In the genomic region with DNA sequence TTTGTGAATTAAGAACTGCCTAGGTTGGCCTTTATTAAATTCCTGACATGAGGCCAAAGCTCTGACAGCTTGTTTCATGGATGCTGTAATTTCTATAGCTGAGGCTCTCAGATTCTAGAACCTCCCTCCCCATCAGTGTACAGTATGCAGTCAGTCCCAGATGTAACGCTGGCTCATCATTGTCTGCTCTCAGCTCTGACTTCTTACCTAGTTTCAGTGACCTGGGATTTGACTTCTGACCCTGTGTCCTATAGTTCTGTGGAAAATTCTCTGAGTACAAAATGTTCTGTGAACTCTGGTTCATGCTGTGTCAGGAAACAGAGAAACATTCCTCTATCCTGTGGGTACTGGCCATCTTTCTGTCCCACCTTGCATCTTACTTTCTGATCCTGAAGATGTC, we compare ENCODE assay signal across 25 mouse cellular contexts.
DNase-seq lines count a peak whose midpoint lies in the region; ATAC-seq and TF ChIP-seq lines count a peak whose summit lies in the region.
"Had no signal": no experiment of that assay in that cellular context is flagged by ENCODE, and none has a peak within 500 bp of the region (broad histone marks: within the 10 kb centered on the region; RNA-seq: fewer than 3 reads in every experiment).

No protein-coding gene starts in this region.

- H3K27me3 ChIP-seq in kidney, embryonic 15.5 days, result no peaks in the 10 kb centered on the region
- no peaks in the 10 kb centered on the region for H3K27me3 ChIP-seq in liver, postnatal 0 days (ENCODE audit: insufficient read depth, low read length)
- H3K27me3 ChIP-seq in liver, embryonic 11.5 days (replicated peaks; ENCODE audit: control insufficient read depth, insufficient read depth, low read length), result no peaks in the 10 kb centered on the region
- H3K27me3 ChIP-seq: embryonic facial prominence, embryonic 12.5 days; embryonic facial prominence, embryonic 15.5 days; heart, embryonic 12.5 days; heart, embryonic 15.5 days had no signal

- no peak overlapping the region for H3K27ac ChIP-seq in kidney, embryonic 15.5 days
- no peak overlapping the region for H3K27ac ChIP-seq in liver, postnatal 0 days (ENCODE audit: low read depth)
- H3K27ac ChIP-seq in liver, embryonic 11.5 days (ENCODE audit: low read depth, low read length), result no peak overlapping the region
- H3K27ac ChIP-seq: embryonic facial prominence, embryonic 12.5 days; embryonic facial prominence, embryonic 15.5 days; gastrocnemius, adult 2 months; heart, embryonic 15.5 days; hindbrain, embryonic 14.5 days had no signal

- H3K4me3 ChIP-seq in kidney, embryonic 15.5 days (replicated peaks), result no peak overlapping the region
- H3K4me3 ChIP-seq in liver, postnatal 0 days (ENCODE audit: low read depth, low read length), result no peak overlapping the region
- H3K4me3 ChIP-seq in liver, embryonic 11.5 days (ENCODE audit: low read depth, low read length), result no peak overlapping the region
- H3K4me3 ChIP-seq: embryonic facial prominence, embryonic 12.5 days; embryonic facial prominence, embryonic 15.5 days; gastrocnemius, adult 2 months; heart, embryonic 12.5 days; heart, embryonic 15.5 days had no signal

- no peaks in the 10 kb centered on the region for H3K9me3 ChIP-seq in kidney, embryonic 15.5 days (replicated peaks)
- no peaks in the 10 kb centered on the region for H3K9me3 ChIP-seq in liver, postnatal 0 days (ENCODE audit: low read length)
- no peaks in the 10 kb centered on the region for H3K9me3 ChIP-seq in liver, embryonic 11.5 days (ENCODE audit: control insufficient read depth, low read length)
- H3K9me3 ChIP-seq: embryonic facial prominence, embryonic 12.5 days; embryonic facial prominence, embryonic 15.5 days; heart, embryonic 12.5 days; heart, embryonic 15.5 days had no signal

- no peaks in the 10 kb centered on the region for H3K4me1 ChIP-seq in kidney, embryonic 15.5 days
- H3K4me1 ChIP-seq in liver, postnatal 0 days (ENCODE audit: insufficient read depth), result no peaks in the 10 kb centered on the region
- no peaks in the 10 kb centered on the region for H3K4me1 ChIP-seq in liver, embryonic 11.5 days (replicated peaks; ENCODE audit: control insufficient read depth, insufficient read depth, low read length)
- H3K4me1 ChIP-seq: embryonic facial prominence, embryonic 12.5 days; embryonic facial prominence, embryonic 15.5 days; heart, embryonic 12.5 days; heart, embryonic 15.5 days had no signal

- no peak overlapping the region for H3K9ac ChIP-seq in kidney, embryonic 15.5 days
- H3K9ac ChIP-seq in liver, postnatal 0 days (replicated peaks), result no peak overlapping the region
- no peak overlapping the region for H3K9ac ChIP-seq in liver, embryonic 11.5 days (ENCODE audit: low read depth, low read length)
- H3K9ac ChIP-seq: embryonic facial prominence, embryonic 12.5 days; embryonic facial prominence, embryonic 15.5 days; forebrain, postnatal 0 days; heart, embryonic 12.5 days; heart, embryonic 15.5 days; hindbrain, embryonic 14.5 days had no signal

- no peak for TF ChIP-seq CTCF in liver, postnatal 0 days (IDR thresholded peaks at IDR 0.05; ENCODE audit: low read depth)

- peak; percentile 7 to 17 for DNase-seq in kidney, adult 8-10 months
- DNase-seq in kidney, postnatal 10 days, result no peak
- peak; percentile 3 to 56 for DNase-seq in kidney, postnatal 25 days
- no peak for DNase-seq in liver, postnatal 0 days
- no peak for DNase-seq in liver, embryonic 11.5 days (ENCODE audit: low spot score)
- DNase-seq: adrenal gland, adult 2 months; adrenal gland, postnatal 14 days; cerebellum, adult 11 months; cerebellum, adult 2 months; cerebellum, adult 9-11 months; cerebellum, postnatal 25 days; forebrain, postnatal 0 days; gastrocnemius, adult 2 months; gastrocnemius, postnatal 14 days; heart, adult 18-20 months; heart, postnatal 10 days; heart, postnatal 4 days had no signal

- whole genome bisulfite sequencing in kidney, embryonic 15.5 days, result 87% methylated on average over 1 of the region's 1 CpGs
- WGBS in liver, postnatal 0 days (ENCODE audit: insufficient replicate concordance), result 71% methylated on average over 1 of the region's 1 CpGs
- WGBS in liver, embryonic 11.5 days, result 83% methylated on average over 1 of the region's 1 CpGs

- no peak for ATAC-seq in kidney, embryonic 15.5 days (replicated peaks; ENCODE audit: low FRiP score)
- ATAC-seq in liver, postnatal 0 days, result peak; percentile 47; the same call in 1 of the 2 replicates
- no peak for ATAC-seq in liver, embryonic 11.5 days (replicated peaks; ENCODE audit: low FRiP score)
- ATAC-seq: CD4-positive, CD25-positive, alpha-beta regulatory T cell, adult 4 months; forebrain, embryonic 14.5 days; forebrain, postnatal 0 days had no signal

- H3K4me2 ChIP-seq in kidney, embryonic 15.5 days, result no peak overlapping the region
- no peak overlapping the region for H3K4me2 ChIP-seq in liver, postnatal 0 days (ENCODE audit: low read depth, low read length)
- H3K4me2 ChIP-seq in liver, embryonic 11.5 days, result no peak overlapping the region
- H3K4me2 ChIP-seq: embryonic facial prominence, embryonic 12.5 days; embryonic facial prominence, embryonic 15.5 days; heart, embryonic 12.5 days; heart, embryonic 15.5 days; hindbrain, embryonic 14.5 days had no signal

- H3K36me3 ChIP-seq in kidney, embryonic 15.5 days, result no peaks in the 10 kb centered on the region
- no peaks in the 10 kb centered on the region for H3K36me3 ChIP-seq in liver, postnatal 0 days (replicated peaks; ENCODE audit: insufficient read depth, low read length)
- no peaks in the 10 kb centered on the region for H3K36me3 ChIP-seq in liver, embryonic 11.5 days (ENCODE audit: control insufficient read depth, insufficient read depth, low read length)
- H3K36me3 ChIP-seq: embryonic facial prominence, embryonic 12.5 days; embryonic facial prominence, embryonic 15.5 days; heart, embryonic 12.5 days; heart, embryonic 15.5 days had no signal

- TF ChIP-seq EP300 in liver, postnatal 0 days (IDR thresholded peaks at IDR 0.05; ENCODE audit: low read depth), result no peak

Comparison
In these comparisons a context has a peak if more than half of its experiments do, and no peak if none do; other contexts are left out.
1. DNase-seq: peak in kidney, adult 8-10 months (2 of 2) and kidney, postnatal 25 days (2 of 2); none in kidney, postnatal 10 days (single experiment), liver, postnatal 0 days (single experiment) and liver, embryonic 11.5 days (single experiment).